Mouse (Mus musculus): ENCODE measurements around the gene 4933415F23Rik.
A peak's percentile ranks its signal among the peaks of the same experiment; 100 is the strongest.
"Not testable (repeated sequence)": the region's sequence is repeated elsewhere in the genome, so short reads cannot be mapped to it uniquely, and the experiment has no call there.

Gene 4933415F23Rik

GRCm38 (mm10) chr1:23102021-23102420 is at the start of gene 4933415F23Rik:
Gene 4933415F23Rik, minus strand, starts transcription at chr1:23102253.
- no peak for DNase-seq

GRCm38 (mm10) chr1:23151722-23152121 is 49.7 kb upstream of the 4933415F23Rik start:
- DNase-seq, result no peak

- DNase-seq, result no peak
Measured at GRCm38 (mm10) chr1:23146198-23146873, 44.3 kb upstream of the 4933415F23Rik start.

- DNase-seq, result no peak
Measured at GRCm38 (mm10) chr1:23141121-23141811, 39.2 kb upstream of the 4933415F23Rik start.

GRCm38 (mm10) chr1:23140530-23140929 is 38.5 kb upstream of the 4933415F23Rik start:
- DNase-seq, result not testable (repeated sequence)

GRCm38 (mm10) chr1:23120901-23121300 is 18.8 kb upstream of the 4933415F23Rik start:
- DNase-seq, result no peak

GRCm38 (mm10) chr1:23119406-23119805 is 17.4 kb upstream of the 4933415F23Rik start:
- DNase-seq, result no peak

- DNase-seq, result no peak
Measured at GRCm38 (mm10) chr1:23117423-23117822, 15.4 kb upstream of the 4933415F23Rik start.

- no peak for DNase-seq
Measured at GRCm38 (mm10) chr1:23109191-23109590, 7.1 kb upstream of the 4933415F23Rik start.

- DNase-seq, result no peak
Measured at GRCm38 (mm10) chr1:23102881-23103280, 828 bp upstream of the 4933415F23Rik start.

- DNase-seq, result no peak
Measured at GRCm38 (mm10) chr1:23099791-23100190, 2.3 kb downstream of the 4933415F23Rik start.

GRCm38 (mm10) chr1:23098451-23098850 is 3.6 kb downstream of the 4933415F23Rik start:
- DNase-seq, result no peak

GRCm38 (mm10) chr1:23097996-23098395 is 4.1 kb downstream of the 4933415F23Rik start:
- DNase-seq, result no peak

GRCm38 (mm10) chr1:23067715-23068114 is 34.3 kb downstream of the 4933415F23Rik start:
- no peak for DNase-seq

GRCm38 (mm10) chr1:23064717-23065475 is 37.2 kb downstream of the 4933415F23Rik start:
- DNase-seq, result no peak

GRCm38 (mm10) chr1:23063946-23064345 is 38.1 kb downstream of the 4933415F23Rik start:
- DNase-seq, result no peak

- peak; percentile 21 for DNase-seq
Measured at GRCm38 (mm10) chr1:23061614-23062373, 40.3 kb downstream of the 4933415F23Rik start.

- DNase-seq, result no peak
Measured at GRCm38 (mm10) chr1:23060056-23060455, 42.0 kb downstream of the 4933415F23Rik start.

All from right cerebral cortex, postnatal 25 days (tissue).